Mouse (Mus musculus): ENCODE results near the gene Cacnb4.

DNA sequence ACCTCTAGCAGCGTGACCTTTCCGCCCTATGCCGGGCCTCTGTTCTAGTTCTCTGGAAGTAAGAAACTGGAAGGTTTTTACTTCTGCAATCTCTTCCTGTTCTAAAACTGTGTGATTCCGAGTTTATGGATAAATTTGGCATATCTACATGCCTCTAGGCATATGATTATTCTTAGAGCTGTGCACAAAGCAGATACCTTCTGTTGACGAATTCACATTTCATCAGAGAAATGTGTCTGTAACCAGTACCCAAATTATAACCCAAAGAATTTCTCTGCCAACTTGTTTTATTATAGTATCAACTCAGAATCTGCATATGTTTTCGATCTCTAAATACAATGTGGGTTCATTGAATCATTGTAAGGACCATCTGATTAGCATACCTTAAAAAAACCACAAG is 8.2 kb downstream of the Cacnb4 start:
- TF ChIP-seq CTCF (IDR thresholded peaks at IDR 0.05 in 2 of 3, conservative IDR thresholded peaks at IDR 0.05 in 1 of 3; ENCODE audit: control insufficient read depth in 1 of 3, insufficient read depth in 1 of 3, low read depth in 2 of 3, low read length in 3 of 3, poor library complexity in 1 of 3, severe bottlenecking in 1 of 3) = no peak
- TF ChIP-seq MYC (IDR thresholded peaks at IDR 0.05; ENCODE audit: low read depth, low read length) = no peak
- TF ChIP-seq USF2 (IDR thresholded peaks at IDR 0.05; ENCODE audit: borderline replicate concordance in 1 of 2, insufficient read depth in 1 of 2, low read depth in 1 of 2, low read length in 2 of 2) = no peak
- no peak for TF ChIP-seq POLR2A (IDR thresholded peaks at IDR 0.05; ENCODE audit: control insufficient read depth in 1 of 2, insufficient read depth in 1 of 2, low read depth in 1 of 2, low read length in 2 of 2, poor library complexity in 1 of 2)
- TF ChIP-seq ZNF384 (IDR thresholded peaks at IDR 0.05; ENCODE audit: low read depth, low read length) = no peak
- TF ChIP-seq MXI1 (IDR thresholded peaks at IDR 0.05; ENCODE audit: low read depth, low read length) = no peak
- no peak for TF ChIP-seq ELF1 (IDR thresholded peaks at IDR 0.05; ENCODE audit: low read depth, low read length)
- TF ChIP-seq USF1 (IDR thresholded peaks at IDR 0.05; ENCODE audit: low read depth, low read length) = no peak
- no peak for TF ChIP-seq POLR2AphosphoS2 (IDR thresholded peaks at IDR 0.05; ENCODE audit: low read length)
- TF ChIP-seq MAZ (IDR thresholded peaks at IDR 0.05; ENCODE audit: low read depth, low read length) = no peak
- TF ChIP-seq NELFE (IDR thresholded peaks at IDR 0.05; ENCODE audit: low read depth, low read length) = no peak
- no peak for TF ChIP-seq ZC3H11A (IDR thresholded peaks at IDR 0.05; ENCODE audit: low read depth, low read length)
- TF ChIP-seq ZKSCAN1 (IDR thresholded peaks at IDR 0.05; ENCODE audit: low read depth, low read length) = no peak

Data from MEL (cell line).